Mouse (Mus musculus) limb, embryonic 14.5 days (tissue): Measurements from ENCODE around the gene Ttc3. TPM values are rescaled to one million over a fixed set of nuclear protein-coding genes. Genes with fewer than 3 reads are reported as not detected.

Source experiments
- ATAC-seq: fragments of 200-750 bp; cut with Nextera tagmentation; 2 replicates; pipeline ENCODE4 v1.8.0; 2017; ENCODE audit warnings: low read depth, moderate number of reproducible peaks, moderate TSS enrichment; ENCODE audit not compliant: low FRiP score
- DNase-seq: peaks from one replicate; pipeline ENCODE4 v3.0.0-alpha.2; 2015; ENCODE audit warnings: low spot score
- H3K27ac ChIP-seq: fragments of 300-500 bp; sonication (generic); replicated peaks from 2 replicates; pipeline ENCODE4 v1.5.1; 2014; ENCODE audit warnings: low read depth, mild to moderate bottlenecking, low read length, moderate library complexity, mixed read lengths
- H3K27me3 ChIP-seq: fragments of 300-500 bp; sonication (generic); 2 replicates; pipeline ENCODE4 v1.6.1; 2014; ENCODE audit warnings: low read length, mixed read lengths; ENCODE audit not compliant: control insufficient read depth, insufficient read depth
- H3K36me3 ChIP-seq: fragments of 300-500 bp; sonication (generic); 2 replicates; pipeline ENCODE4 v1.6.1; 2014; ENCODE audit warnings: mild to moderate bottlenecking, low read length, moderate library complexity, mixed read lengths; ENCODE audit not compliant: control insufficient read depth, insufficient read depth
- H3K4me1 ChIP-seq: fragments of 300-500 bp; sonication (generic); 2 replicates; pipeline ENCODE4 v1.6.1; 2014; ENCODE audit warnings: antibody characterized with exemption, low read length, mixed read lengths; ENCODE audit not compliant: control insufficient read depth, insufficient read depth
- H3K4me2 ChIP-seq: fragments of 300-500 bp; sonication (generic); replicated peaks from 2 replicates; pipeline ENCODE4 v1.6.1; 2014; ENCODE audit warnings: low read depth, mild to moderate bottlenecking, low read length, moderate library complexity; ENCODE audit not compliant: severe bottlenecking
- H3K4me3 ChIP-seq: fragments of 300-500 bp; sonication (generic); replicated peaks from 2 replicates; pipeline ENCODE4 v1.5.1; 2014; ENCODE audit warnings: low read length
- H3K9ac ChIP-seq: fragments of 300-500 bp; sonication (generic); 2 replicates; pipeline ENCODE4 v1.6.1; 2014; ENCODE audit warnings: mild to moderate bottlenecking, low read depth, low read length, moderate library complexity; ENCODE audit not compliant: severe bottlenecking
- H3K9me3 ChIP-seq: fragments of 300-500 bp; sonication (generic); 2 replicates; pipeline ENCODE4 v1.6.1; 2016; ENCODE audit warnings: low read length; ENCODE audit not compliant: control insufficient read depth
- POLR2A ChIP-seq: fragments of 200-500 bp; IDR thresholded peaks from 2 replicates; pipeline ENCODE4 v1.8.0; 2012; ENCODE audit warnings: inconsistent platforms, mild to moderate bottlenecking, moderate library complexity, borderline replicate concordance; ENCODE audit not compliant: insufficient read depth, insufficient read length; ENCODE audit errors: extremely low read depth
- WGBS: fragments of 180-500 bp; shearing (Covaris S2); extraction: QIAGEN DNeasy Blood & Tissue Kit; methylation state at CpG from one replicate; pipeline ENCODE4 v1.1.7; 2014; 5-methylcytosine and 5-hydroxymethylcytosine counted together
- polyA plus RNA-seq, 2 experiments: library from polyadenylated mRNA; depleted of rRNA in 1 of 2; stranded (reverse) in 1 of 2; unstranded in 1 of 2; fragments of >200 nt; fragmentation: Nextera tagmentation in 1 of 2; extraction: Ambion mirVana in 1 of 2; gene quantifications; 2 replicates each; pipeline versions ENCODE4 v1.2.1 to v1.2.3; 2012 to 2014

Ttc3 gene
- polyA plus RNA-seq, 2 experiments, result 123 to 294 TPM

- DNase-seq, result no peak
- Histone ChIP-seq H3K4me1 (no peaks in the 10 kb centered on the region), H3K9ac (no peak overlapping the region), H3K9me3 (no peaks in the 10 kb centered on the region), H3K4me2 (no peak overlapping the region), H3K36me3 (peaks cover 84% of the 10 kb centered on the region), H3K4me3 (no peak overlapping the region), H3K27me3 (no peaks in the 10 kb centered on the region), H3K27ac (no peak overlapping the region)
- WGBS, result 87% methylated on average over 11 of the region's 11 CpGs
- no peak for TF ChIP-seq POLR2A
- no peak for ATAC-seq
These were observed 97.1 kb downstream of the Ttc3 start for GRCm38 (mm10) chr16:94467337-94468055.

DNA sequence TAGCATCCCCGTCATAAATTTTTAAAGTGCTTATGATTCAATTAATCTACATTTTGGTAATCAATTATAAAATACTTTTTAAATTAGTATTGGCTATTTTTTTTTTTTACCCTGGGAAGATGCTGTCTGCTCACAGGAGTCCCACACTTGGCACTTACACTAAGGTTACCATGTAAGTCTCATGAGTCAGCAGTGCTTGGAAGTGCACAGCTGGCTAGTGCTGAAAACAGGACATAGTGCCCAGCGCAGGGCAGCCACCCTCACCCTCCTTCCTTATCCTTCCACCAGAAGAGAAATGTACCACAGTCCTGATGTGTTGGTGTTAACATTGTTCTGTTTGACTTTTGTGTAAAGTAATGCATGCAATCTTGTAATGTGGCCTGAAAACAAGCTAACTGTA lies 98.0 kb downstream of the Ttc3 start:
- Histone ChIP-seq H3K27ac (no peak overlapping the region), H3K27me3 (no peaks in the 10 kb centered on the region), H3K4me2 (no peak overlapping the region), H3K4me3 (no peak overlapping the region), H3K9me3 (no peaks in the 10 kb centered on the region), H3K9ac (no peak overlapping the region), H3K36me3 (peaks cover 75% of the 10 kb centered on the region), H3K4me1 (peaks cover 3% of the 10 kb centered on the region; the same call in 1 of the 2 replicates)
- 93% methylated on average over 2 of the region's 2 CpGs for WGBS
- DNase-seq (no peak), ATAC-seq (no peak)
- no peak for TF ChIP-seq POLR2A

GRCm38 (mm10) chr16:94472515-94472951 lies 102.1 kb downstream of the Ttc3 start:
- ATAC-seq (0 out of 2 replicates have a peak, but pooled peaks have one; percentile 31), DNase-seq (peak; percentile 28)
- H3K4me3 ChIP-seq, result no peak overlapping the region
- H3K9me3 ChIP-seq, result no peaks in the 10 kb centered on the region
- no peaks in the 10 kb centered on the region for H3K27me3 ChIP-seq
- H3K9ac ChIP-seq, result no peak overlapping the region
- WGBS, result 71% methylated on average over 8 of the region's 8 CpGs
- no peak overlapping the region for H3K4me2 ChIP-seq
- peaks cover 35% of the 10 kb centered on the region for H3K36me3 ChIP-seq
- H3K27ac ChIP-seq, result 0 out of 2 replicates have a peak overlapping the region, but pooled peaks have one; percentile 14
- no peak for TF ChIP-seq POLR2A
- peaks cover 3% of the 10 kb centered on the region; the same call in 1 of the 2 replicates for H3K4me1 ChIP-seq

DNA sequence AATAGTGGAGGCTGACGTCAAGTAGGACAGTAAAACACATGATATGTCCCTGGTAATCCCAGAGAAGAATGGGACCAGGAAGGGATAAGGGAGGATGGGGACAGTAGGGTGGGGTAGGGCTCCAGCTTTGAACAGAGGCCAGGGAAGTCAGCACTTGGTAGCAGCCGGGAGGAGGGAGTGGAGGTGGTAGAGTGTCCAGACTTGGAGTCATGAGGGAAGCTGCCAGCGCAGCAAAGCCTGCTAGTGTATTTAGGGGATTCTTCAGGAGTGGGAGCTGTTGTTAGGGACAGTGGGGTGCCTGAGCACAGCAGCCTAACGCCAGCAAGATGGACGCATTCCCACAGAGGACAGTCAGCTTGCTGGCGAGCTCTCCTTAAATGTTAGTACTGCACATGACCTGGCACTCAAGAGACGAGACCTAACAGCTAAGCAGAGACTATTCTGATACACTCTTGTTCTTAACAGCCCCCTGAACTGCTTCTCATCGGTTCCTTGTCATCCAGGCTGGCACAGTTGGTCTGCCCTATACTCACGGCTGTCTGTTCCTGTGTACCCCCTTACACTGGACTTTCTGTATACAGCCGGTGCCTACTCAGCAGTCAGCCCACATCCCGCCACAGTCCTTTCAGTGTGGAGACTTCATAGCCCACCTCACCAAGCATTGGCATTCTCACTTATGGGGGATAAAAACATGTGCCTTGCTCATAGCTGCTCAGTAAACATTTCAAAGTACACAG lies 102.8 kb downstream of the Ttc3 start:
- Histone ChIP-seq H3K4me3 (no peak overlapping the region), H3K4me2 (no peak overlapping the region), H3K9me3 (no peaks in the 10 kb centered on the region), H3K27ac (peak overlapping the region; percentile 14; the same call in 1 of the 2 replicates), H3K27me3 (no peaks in the 10 kb centered on the region), H3K9ac (no peak overlapping the region), H3K4me1 (peaks cover 3% of the 10 kb centered on the region; the same call in 1 of the 2 replicates), H3K36me3 (peaks cover 28% of the 10 kb centered on the region)
- DNase-seq (no peak), ATAC-seq (no peak)
- WGBS, result 87% methylated on average over 11 of the region's 11 CpGs
- no peak for TF ChIP-seq POLR2A

GRCm38 (mm10) chr16:94484752-94485535 lies 114.5 kb downstream of the Ttc3 start:
- Histone ChIP-seq H3K4me3 (no peak overlapping the region), H3K4me2 (no peak overlapping the region), H3K9me3 (no peaks in the 10 kb centered on the region), H3K4me1 (no peaks in the 10 kb centered on the region), H3K36me3 (no peaks in the 10 kb centered on the region), H3K27me3 (no peaks in the 10 kb centered on the region), H3K9ac (no peak overlapping the region), H3K27ac (no peak overlapping the region)
- TF ChIP-seq POLR2A, result no peak
- no peak for DNase-seq
- WGBS, result 69% methylated on average over 11 of the region's 11 CpGs
- no peak for ATAC-seq
